In genomic region chr13:98002121-98002520, GRCm38 (mm10) we compare ENCODE assay signal across 10 mouse cellular contexts.
DNase-seq lines count a peak whose midpoint lies in the region; ATAC-seq lines count a peak whose summit lies in the region.
"Had no signal": no experiment of that assay in that cellular context is flagged by ENCODE, and none has a peak within 500 bp of the region (broad histone marks: within the 10 kb centered on the region; RNA-seq: fewer than 3 reads in every experiment).

No protein-coding gene starts in this region.

- H3K4me1 ChIP-seq in heart, embryonic 12.5 days (replicated peaks) = peaks cover 15% of the 10 kb centered on the region
- H3K4me1 ChIP-seq in midbrain, embryonic 14.5 days (ENCODE audit: control insufficient read depth, insufficient read depth, low read length) = 0 out of 2 replicates have a peak, but pooled peaks cover 3% of the 10 kb centered on the region
- peaks cover 5% of the 10 kb centered on the region; the same call in 1 of the 2 replicates for H3K4me1 ChIP-seq in forebrain, embryonic 13.5 days

- H3K9me3 ChIP-seq in heart, embryonic 12.5 days (replicated peaks) = no peaks in the 10 kb centered on the region
- H3K9me3 ChIP-seq in midbrain, embryonic 14.5 days (ENCODE audit: control insufficient read depth, low read length) = no peaks in the 10 kb centered on the region
- H3K9me3 ChIP-seq in forebrain, embryonic 13.5 days (replicated peaks) = no peaks in the 10 kb centered on the region
- H3K9me3 ChIP-seq: liver, embryonic 12.5 days had no signal

- 9% methylated on average over 2 of the region's 2 CpGs for WGBS in heart, embryonic 12.5 days
- 87% methylated on average over 2 of the region's 2 CpGs for WGBS in midbrain, embryonic 14.5 days
- 73% methylated on average over 2 of the region's 2 CpGs for WGBS in forebrain, embryonic 13.5 days

- H3K27me3 ChIP-seq in heart, embryonic 12.5 days (replicated peaks) = no peaks in the 10 kb centered on the region
- H3K27me3 ChIP-seq in midbrain, embryonic 14.5 days (ENCODE audit: control insufficient read depth, insufficient read depth, low read length) = no peaks in the 10 kb centered on the region
- no peaks in the 10 kb centered on the region for H3K27me3 ChIP-seq in forebrain, embryonic 13.5 days
- H3K27me3 ChIP-seq: liver, embryonic 12.5 days had no signal

- H3K27ac ChIP-seq in heart, embryonic 12.5 days (ENCODE audit: poor library complexity, severe bottlenecking) = peak overlapping the region; percentile 52; the same call in 1 of the 2 replicates
- H3K27ac ChIP-seq in midbrain, embryonic 14.5 days (replicated peaks; ENCODE audit: low read depth, low read length) = no peak overlapping the region
- no peak overlapping the region for H3K27ac ChIP-seq in forebrain, embryonic 13.5 days
- H3K27ac ChIP-seq: liver, embryonic 12.5 days had no signal

- H3K4me2 ChIP-seq in heart, embryonic 12.5 days = no peak overlapping the region
- no peak overlapping the region for H3K4me2 ChIP-seq in midbrain, embryonic 14.5 days (ENCODE audit: low read length)
- H3K4me2 ChIP-seq in forebrain, embryonic 13.5 days = no peak overlapping the region
- H3K4me2 ChIP-seq: liver, embryonic 12.5 days had no signal

- H3K36me3 ChIP-seq in heart, embryonic 12.5 days = no peaks in the 10 kb centered on the region
- no peaks in the 10 kb centered on the region for H3K36me3 ChIP-seq in midbrain, embryonic 14.5 days (ENCODE audit: control insufficient read depth, insufficient read depth, low read length)
- no peaks in the 10 kb centered on the region for H3K36me3 ChIP-seq in forebrain, embryonic 13.5 days (ENCODE audit: poor library complexity, severe bottlenecking)
- H3K36me3 ChIP-seq: liver, embryonic 12.5 days had no signal

- no peak overlapping the region for H3K9ac ChIP-seq in heart, embryonic 12.5 days
- H3K9ac ChIP-seq in midbrain, embryonic 14.5 days (replicated peaks; ENCODE audit: low read length) = no peak overlapping the region
- H3K9ac ChIP-seq in forebrain, embryonic 13.5 days = no peak overlapping the region
- H3K9ac ChIP-seq: liver, embryonic 12.5 days had no signal

- H3K4me3 ChIP-seq in heart, embryonic 12.5 days = no peak overlapping the region
- H3K4me3 ChIP-seq in midbrain, embryonic 14.5 days (replicated peaks; ENCODE audit: low read depth, low read length) = no peak overlapping the region
- no peak overlapping the region for H3K4me3 ChIP-seq in forebrain, embryonic 13.5 days
- H3K4me3 ChIP-seq: erythroblast, embryonic 14.5 days; liver, embryonic 12.5 days had no signal

- ATAC-seq in heart, embryonic 12.5 days (ENCODE audit: insufficient number of reproducible peaks, low FRiP score) = 0 out of 2 replicates have a peak, but pooled peaks have one; percentile 25
- ATAC-seq in midbrain, embryonic 14.5 days (ENCODE audit: low FRiP score, low TSS enrichment) = no peak
- no peak for ATAC-seq in forebrain, embryonic 13.5 days
- ATAC-seq: liver, embryonic 12.5 days had no signal

- DNase-seq in thymus, postnatal 0 days (ENCODE audit: low spot score) = peak; percentile 4
- no peak for DNase-seq in thymus, postnatal 14 days
- peak; percentile 66 to 76 for DNase-seq in lung, adult 18-20 months
- DNase-seq in yolk sac, embryonic 10.5 days (ENCODE audit: low spot score) = peak; percentile 52
- DNase-seq in midbrain, embryonic 14.5 days = no peak
- DNase-seq in cerebellum, postnatal 36 days = no peak

Comparison
In these comparisons a context has a peak if more than half of its experiments do, and no peak if none do; other contexts are left out.
1. DNase-seq: peak in thymus, postnatal 0 days (single experiment), lung, adult 18-20 months (2 of 2) and yolk sac, embryonic 10.5 days (single experiment); none in thymus, postnatal 14 days (single experiment), midbrain, embryonic 14.5 days (single experiment) and cerebellum, postnatal 36 days (0 of 2).